Mouse (Mus musculus) myocyte (in vitro differentiated cells): ENCODE measurements around the gene Entpd3. TPM values are rescaled to one million over a fixed set of nuclear protein-coding genes. Genes with fewer than 3 reads are reported as not detected.

ENCODE experiments used
- H3K27me3 ChIP-seq: one replicate; pipeline ENCODE4 v1.6.1; 2011; ENCODE audit not compliant: control insufficient read depth, insufficient read depth, insufficient read length
- H3K36me3 ChIP-seq: one replicate; pipeline ENCODE4 v1.6.1; 2011; ENCODE audit not compliant: control insufficient read depth, insufficient read depth
- H3K4me2 ChIP-seq: one replicate; pipeline ENCODE4 v1.6.1; 2011; ENCODE audit warnings: low read depth, control low read depth
- H3K4me3 ChIP-seq: one replicate; pipeline ENCODE4 v1.5.1; 2011; ENCODE audit warnings: mild to moderate bottlenecking, control low read depth, moderate library complexity
- H3K79me2 ChIP-seq: one replicate; pipeline ENCODE4 v1.6.1; 2011; ENCODE audit not compliant: control insufficient read depth, insufficient read depth
- H3ac ChIP-seq: one replicate; pipeline ENCODE4 v1.6.1; 2011; ENCODE audit not compliant: control insufficient read depth, insufficient read length
- CEBPB ChIP-seq: IDR thresholded peaks from 2 replicates; pipeline ENCODE4 v1.6.1; 2011; ENCODE audit warnings: mild to moderate bottlenecking, moderate library complexity; ENCODE audit not compliant: poor library complexity, insufficient read depth, severe bottlenecking
- E2F4 ChIP-seq: IDR thresholded peaks from one replicate; pipeline ENCODE4 v1.6.1; 2011; ENCODE audit warnings: mild to moderate bottlenecking, control low read depth, moderate library complexity; ENCODE audit not compliant: insufficient read depth
- MAX ChIP-seq: IDR thresholded peaks from one replicate; pipeline ENCODE4 v1.6.1; 2011; ENCODE audit warnings: low read depth, mild to moderate bottlenecking, control low read depth
- MYOD1 ChIP-seq, 3 experiments: IDR thresholded peaks; one replicate each; pipeline ENCODE4 v1.6.1; 2011; ENCODE audit warnings: control low read depth in 2 of 3, low read depth in 2 of 3, mild to moderate bottlenecking in 2 of 3, moderate library complexity in 1 of 3; ENCODE audit not compliant: insufficient read length in 2 of 3, control insufficient read depth in 1 of 3
- MYOG ChIP-seq, 3 experiments: IDR thresholded peaks; one replicate each; pipeline ENCODE4 v1.6.1; 2011; ENCODE audit warnings: control low read depth in 2 of 3, low read depth in 2 of 3, mild to moderate bottlenecking in 2 of 3; ENCODE audit not compliant: insufficient read length in 2 of 3, control insufficient read depth in 1 of 3, insufficient read depth in 1 of 3
- POLR2A ChIP-seq: IDR thresholded peaks from one replicate; pipeline ENCODE4 v1.6.1; 2011; ENCODE audit warnings: low read depth, mild to moderate bottlenecking, control low read depth, moderate library complexity; ENCODE audit not compliant: insufficient read length
- POLR2AphosphoS2 ChIP-seq: IDR thresholded peaks from one replicate; pipeline ENCODE4 v1.6.1; 2011; ENCODE audit warnings: low read depth, control low read depth; ENCODE audit not compliant: insufficient read length
- REST ChIP-seq: IDR thresholded peaks from one replicate; pipeline ENCODE4 v1.6.1; 2011; ENCODE audit warnings: mild to moderate bottlenecking, control low read depth, moderate library complexity; ENCODE audit not compliant: insufficient read depth, insufficient read length
- SRF ChIP-seq: IDR thresholded peaks from one replicate; pipeline ENCODE4 v1.6.1; 2011; ENCODE audit warnings: low read depth; ENCODE audit not compliant: control insufficient read depth, insufficient read length
- TCF12 ChIP-seq: IDR thresholded peaks from one replicate; pipeline ENCODE4 v1.6.1; 2011; ENCODE audit warnings: mild to moderate bottlenecking, control low read depth; ENCODE audit not compliant: poor library complexity, insufficient read depth, severe bottlenecking
- TCF3 ChIP-seq: IDR thresholded peaks from one replicate; pipeline ENCODE4 v1.6.1; 2011; ENCODE audit warnings: low read depth, control low read depth; ENCODE audit not compliant: insufficient read length
- USF1 ChIP-seq: IDR thresholded peaks from one replicate; pipeline ENCODE4 v1.6.1; 2011; ENCODE audit warnings: low read depth, mild to moderate bottlenecking, control low read depth, moderate library complexity
- polyA plus RNA-seq: library from polyadenylated mRNA; unstranded; fragments of >200 nt; fragmentation: generic; extraction: Trizol; gene quantifications from one replicate; pipeline ENCODE4 v1.2.1, GENCODE M21; 2012; ENCODE audit warnings: missing spikeins

The Entpd3 gene
- polyA plus RNA-seq, 1 experiment: 1.1 TPM

- Histone ChIP-seq H3ac (no peak overlapping the region), H3K4me2 (no peak overlapping the region), H3K4me3 (no peak overlapping the region), H3K27me3 (no peaks in the 10 kb centered on the region), H3K79me2 (no peaks in the 10 kb centered on the region), H3K36me3 (no peaks in the 10 kb centered on the region)
- TF ChIP-seq POLR2AphosphoS2 (no peak), TCF12 (no peak), E2F4 (no peak), MYOG (IDR thresholded peaks at IDR 0.05; ENCODE audit: control insufficient read depth in 1 of 3, insufficient read depth in 1 of 3, insufficient read length in 2 of 3, low read depth in 2 of 3) (no peak), MYOD1 (IDR thresholded peaks at IDR 0.05; ENCODE audit: control insufficient read depth in 1 of 3, insufficient read length in 2 of 3, low read depth in 2 of 3) (no peak), POLR2A (no peak), MAX (no peak), REST (no peak), SRF (no peak), CEBPB (no peak), TCF3 (no peak), USF1 (no peak)
Measured at GRCm38 (mm10) chr9:120614059-120614458, 74.4 kb downstream of the Entpd3 start.

Other genes with a start within 250 kb of the Entpd3 start
- 0.17 TPM for gene Myrip, start 238.3 kb upstream of the Entpd3 start, polyA plus RNA-seq
- 55.0 TPM for gene Eif1b, start 47.6 kb upstream of the Entpd3 start, polyA plus RNA-seq
- 1,509 TPM for gene Rpl14, start 31.6 kb downstream of the Entpd3 start, polyA plus RNA-seq